Comparison of ENCODE assay signal across 8 mouse cellular contexts in genomic region chr7:141480842-141481497, GRCm38 (mm10). TPM values are rescaled to one million over a fixed set of nuclear protein-coding genes. Genes with fewer than 3 reads are reported as not detected.
DNase-seq lines count a peak whose midpoint lies in the region; ATAC-seq lines count a peak whose summit lies in the region.

No protein-coding gene starts in this region.

- peak overlapping the region; percentile 89 for H3K4me2 ChIP-seq in forebrain, embryonic 14.5 days (ENCODE audit: low read length)
- peak overlapping the region; percentile 87 for H3K4me2 ChIP-seq in hindbrain, embryonic 16.5 days (ENCODE audit: low read length)

- no peaks in the 10 kb centered on the region for H3K27me3 ChIP-seq in forebrain, embryonic 14.5 days (replicated peaks; ENCODE audit: control insufficient read depth, insufficient read depth, low read length)
- H3K27me3 ChIP-seq in hindbrain, embryonic 16.5 days (replicated peaks; ENCODE audit: control insufficient read depth, insufficient read depth, low read length), result peaks cover 5% of the 10 kb centered on the region; the same call in 1 of the 2 replicates
- H3K27me3 ChIP-seq in midbrain, embryonic 10.5 days (ENCODE audit: low read depth, poor library complexity, severe bottlenecking), result peaks cover 62% of the 10 kb centered on the region

- peaks cover 14% of the 10 kb centered on the region for H3K4me1 ChIP-seq in forebrain, embryonic 14.5 days (ENCODE audit: control insufficient read depth, insufficient read depth, low read length)
- H3K4me1 ChIP-seq in hindbrain, embryonic 16.5 days (ENCODE audit: control insufficient read depth, insufficient read depth, low read depth, low read length), result peaks cover 42% of the 10 kb centered on the region
- peaks cover 51% of the 10 kb centered on the region for H3K4me1 ChIP-seq in midbrain, embryonic 10.5 days

- H3K36me3 ChIP-seq in forebrain, embryonic 14.5 days (ENCODE audit: control insufficient read depth, insufficient read depth, low read length), result no peaks in the 10 kb centered on the region
- H3K36me3 ChIP-seq in hindbrain, embryonic 16.5 days (ENCODE audit: control insufficient read depth, insufficient read depth, low read length), result no peaks in the 10 kb centered on the region
- H3K36me3 ChIP-seq in midbrain, embryonic 10.5 days, result no peaks in the 10 kb centered on the region

- intact Hi-C loops in left cerebral cortex, postnatal 4 days (cut with DNase I), result loop anchor here (5.0 kb wide), 1 partner anchor 41 kb away; no protein-coding TSS in a partner anchor

- peak overlapping the region; percentile 60; the same call in 1 of the 2 replicates for H3K4me3 ChIP-seq in forebrain, embryonic 14.5 days (ENCODE audit: low read depth, low read length)
- H3K4me3 ChIP-seq in hindbrain, embryonic 16.5 days (ENCODE audit: low read length), result peak overlapping the region; percentile 73
- peak overlapping the region; percentile 74 for H3K4me3 ChIP-seq in midbrain, embryonic 10.5 days

- peak overlapping the region; percentile 73; the same call in 1 of the 2 replicates for H3K9ac ChIP-seq in forebrain, embryonic 14.5 days (ENCODE audit: low read length)
- H3K9ac ChIP-seq in hindbrain, embryonic 16.5 days (ENCODE audit: low read depth, low read length), result peak overlapping the region; percentile 80

- no peaks in the 10 kb centered on the region for H3K9me3 ChIP-seq in forebrain, embryonic 14.5 days (replicated peaks; ENCODE audit: control insufficient read depth, low read length)
- H3K9me3 ChIP-seq in hindbrain, embryonic 16.5 days (ENCODE audit: control insufficient read depth, low read length), result no peaks in the 10 kb centered on the region
- H3K9me3 ChIP-seq in midbrain, embryonic 10.5 days (replicated peaks), result no peaks in the 10 kb centered on the region

- 9% methylated on average over 10 of the region's 10 CpGs for WGBS in forebrain, embryonic 14.5 days
- 10% methylated on average over 10 of the region's 10 CpGs for WGBS in hindbrain, embryonic 16.5 days
- 13% methylated on average over 10 of the region's 10 CpGs for WGBS in midbrain, embryonic 10.5 days

- peak; percentile 32 for ATAC-seq in cerebellum, adult (ENCODE audit: insufficient number of reproducible peaks, low FRiP score, low TSS enrichment)
- peak; percentile 60 for ATAC-seq in forebrain, embryonic 14.5 days
- ATAC-seq in hindbrain, embryonic 16.5 days, result peak; percentile 38

- peak; percentile 79 for DNase-seq in layer of hippocampus, adult 11-12 months (ENCODE audit: low spot score)
- no peak for DNase-seq in layer of hippocampus, adult 9-10 months (ENCODE audit: low spot score)
- DNase-seq in forebrain, embryonic 14.5 days (ENCODE audit: low spot score), result peak; percentile 83
- DNase-seq in left cerebral cortex, postnatal 4 days, result peak; percentile 68
- peak; percentile 66 for DNase-seq in midbrain, embryonic 10.5 days (ENCODE audit: low spot score)
- peak; percentile 82 to 83 for DNase-seq in spleen, postnatal 36 days (ENCODE audit: low spot score in 2 of 2)

- H3K27ac ChIP-seq in forebrain, embryonic 14.5 days (ENCODE audit: low read depth, low read length), result no peak overlapping the region
- H3K27ac ChIP-seq in hindbrain, embryonic 16.5 days (ENCODE audit: low read depth, low read length), result peak overlapping the region; percentile 83
- H3K27ac ChIP-seq in midbrain, embryonic 10.5 days (replicated peaks), result peak overlapping the region; percentile 79; the same call in 1 of the 2 replicates

RNA-seq across cellular contexts. Expression of gene Tspan4, which starts 5.9 kb away (rescaled TPM):
- polyA plus RNA-seq in forebrain, embryonic 14.5 days (2014; fragmentation: Nextera tagmentation; extraction: Ambion mirVana), result 29.9 and 30.9 TPM in 2 replicates
- polyA plus RNA-seq in hindbrain, embryonic 16.5 days (2015; fragmentation: Nextera tagmentation; extraction: Ambion mirVana), result 68.3 and 71.0 TPM in 2 replicates
- total RNA-seq in left cerebral cortex, postnatal 4 days (2021), result 10 to 100 TPM; 33.5 to 35.9 TPM
- polyA plus RNA-seq in midbrain, embryonic 10.5 days (2016; fragmentation: Nextera tagmentation; extraction: Ambion mirVana), result 33.3 and 38.7 TPM in 2 replicates

RNA-seq across cellular contexts. Expression of gene Polr2l, which starts 6.0 kb away (rescaled TPM):
- 72.2 and 79.3 TPM in 2 replicates for polyA plus RNA-seq in forebrain, embryonic 14.5 days (2014; fragmentation: Nextera tagmentation; extraction: Ambion mirVana)
- polyA plus RNA-seq in hindbrain, embryonic 16.5 days (2015; fragmentation: Nextera tagmentation; extraction: Ambion mirVana), result 72.4 and 75.8 TPM in 2 replicates
- 10 to 100 TPM; 38.5 to 40.1 TPM for total RNA-seq in left cerebral cortex, postnatal 4 days (2021)
- polyA plus RNA-seq in midbrain, embryonic 10.5 days (2016; fragmentation: Nextera tagmentation; extraction: Ambion mirVana), result 82.1 and 85.0 TPM in 2 replicates

RNA-seq across cellular contexts. Expression of gene Cd151, which starts 13.8 kb away (rescaled TPM):
- polyA plus RNA-seq in forebrain, embryonic 14.5 days (2014; fragmentation: Nextera tagmentation; extraction: Ambion mirVana), result 56.8 and 60.4 TPM in 2 replicates
- 23.0 and 24.7 TPM in 2 replicates for polyA plus RNA-seq in hindbrain, embryonic 16.5 days (2015; fragmentation: Nextera tagmentation; extraction: Ambion mirVana)
- total RNA-seq in left cerebral cortex, postnatal 4 days (2021), result 10 to 100 TPM; 46.7 to 50.6 TPM
- polyA plus RNA-seq in midbrain, embryonic 10.5 days (2016; fragmentation: Nextera tagmentation; extraction: Ambion mirVana), result 17.3 and 17.6 TPM in 2 replicates

RNA-seq across cellular contexts. Expression of gene Cracr2b, which starts 20.1 kb away (rescaled TPM):
- 3.0 and 4.3 TPM in 2 replicates for polyA plus RNA-seq in forebrain, embryonic 14.5 days (2014; fragmentation: Nextera tagmentation; extraction: Ambion mirVana)
- polyA plus RNA-seq in hindbrain, embryonic 16.5 days (2015; fragmentation: Nextera tagmentation; extraction: Ambion mirVana), result 7.9 and 10.8 TPM in 2 replicates
- total RNA-seq in left cerebral cortex, postnatal 4 days (2021), result 1 to 10 TPM; 4.4 to 4.9 TPM
- polyA plus RNA-seq in midbrain, embryonic 10.5 days (2016; fragmentation: Nextera tagmentation; extraction: Ambion mirVana), result 4.1 and 6.9 TPM in 2 replicates

RNA-seq across cellular contexts. Expression of gene Pnpla2, which starts 26.0 kb away (rescaled TPM):
- 16.3 and 20.5 TPM in 2 replicates for polyA plus RNA-seq in forebrain, embryonic 14.5 days (2014; fragmentation: Nextera tagmentation; extraction: Ambion mirVana)
- polyA plus RNA-seq in hindbrain, embryonic 16.5 days (2015; fragmentation: Nextera tagmentation; extraction: Ambion mirVana), result 20.0 and 20.9 TPM in 2 replicates
- 10 to 100 TPM; 13.9 to 16.0 TPM for total RNA-seq in left cerebral cortex, postnatal 4 days (2021)
- polyA plus RNA-seq in midbrain, embryonic 10.5 days (2016; fragmentation: Nextera tagmentation; extraction: Ambion mirVana), result 15.2 and 17.5 TPM in 2 replicates
